In genomic region chrX:159809510-159809909, GRCm38 (mm10) we compare ENCODE assay signal across 17 mouse cellular contexts.
DNase-seq lines count a peak whose midpoint lies in the region; ATAC-seq lines count a peak whose summit lies in the region.
"Had no signal": no experiment of that assay in that cellular context is flagged by ENCODE, and none has a peak within 500 bp of the region (broad histone marks: within the 10 kb centered on the region; RNA-seq: fewer than 3 reads in every experiment).

No protein-coding gene starts in this region.

- no peaks in the 10 kb centered on the region for H3K9me3 ChIP-seq in heart, embryonic 10.5 days
- H3K9me3 ChIP-seq: heart, embryonic 13.5 days; lung, embryonic 15.5 days; neural tube, embryonic 13.5 days had no signal

- H3K27ac ChIP-seq in heart, embryonic 10.5 days: no peak overlapping the region
- H3K27ac ChIP-seq: heart, embryonic 13.5 days; lung, embryonic 15.5 days; neural tube, embryonic 13.5 days had no signal

- no peaks in the 10 kb centered on the region for H3K4me1 ChIP-seq in heart, embryonic 10.5 days
- H3K4me1 ChIP-seq: heart, embryonic 13.5 days; lung, embryonic 15.5 days; neural tube, embryonic 13.5 days had no signal

- peak; percentile 8 for DNase-seq in ovary, adult 18-20 months (ENCODE audit: low spot score)
- DNase-seq in ovary, postnatal 10 days (ENCODE audit: low spot score): no peak
- DNase-seq in brain, adult 2 months (ENCODE audit: low read depth, low spot score): peak; percentile 52
- peak; percentile 27 for DNase-seq in thymus, postnatal 14 days
- DNase-seq in adrenal gland, postnatal 10 days: no peak
- no peak for DNase-seq in heart, embryonic 10.5 days (ENCODE audit: low spot score)
- no peak for DNase-seq in layer of hippocampus, adult 11-12 months (ENCODE audit: low spot score)
- DNase-seq: adrenal gland, adult 2 months; cerebellum, adult 9-11 months; gastrocnemius, postnatal 36 days; kidney, postnatal 14 days; left cerebral cortex, postnatal 4 days had no signal

- ATAC-seq in CD4-positive, CD25-positive, alpha-beta regulatory T cell, adult 4 months: peak; percentile 92

- 71% methylated on average over 6 of the region's 6 CpGs for WGBS in heart, embryonic 10.5 days

- no peak overlapping the region for H3K4me3 ChIP-seq in heart, embryonic 10.5 days
- H3K4me3 ChIP-seq: erythroblast, embryonic 14.5 days; heart, embryonic 13.5 days; lung, embryonic 15.5 days; neural tube, embryonic 13.5 days had no signal

- no peaks in the 10 kb centered on the region for H3K36me3 ChIP-seq in heart, embryonic 10.5 days
- H3K36me3 ChIP-seq: heart, embryonic 13.5 days; lung, embryonic 15.5 days; neural tube, embryonic 13.5 days had no signal

- peaks cover 7% of the 10 kb centered on the region; the same call in 1 of the 2 replicates for H3K27me3 ChIP-seq in heart, embryonic 10.5 days (ENCODE audit: insufficient read depth, poor library complexity, severe bottlenecking)
- H3K27me3 ChIP-seq: lung, embryonic 15.5 days had no signal

Comparison
In these comparisons a context has a peak if more than half of its experiments do, and no peak if none do; other contexts are left out.
1. DNase-seq: peak in ovary, adult 18-20 months (single experiment), brain, adult 2 months (single experiment) and thymus, postnatal 14 days (single experiment); none in ovary, postnatal 10 days (single experiment), adrenal gland, postnatal 10 days (single experiment), heart, embryonic 10.5 days (single experiment) and layer of hippocampus, adult 11-12 months (single experiment).